Mouse (Mus musculus): ENCODE measurements around the gene Ptprt. TPM values are rescaled to one million over a fixed set of nuclear protein-coding genes. Genes with fewer than 3 reads are reported as not detected.

Ptprt gene
- polyA plus RNA-seq, 1 experiment = 0.39 TPM

DNA sequence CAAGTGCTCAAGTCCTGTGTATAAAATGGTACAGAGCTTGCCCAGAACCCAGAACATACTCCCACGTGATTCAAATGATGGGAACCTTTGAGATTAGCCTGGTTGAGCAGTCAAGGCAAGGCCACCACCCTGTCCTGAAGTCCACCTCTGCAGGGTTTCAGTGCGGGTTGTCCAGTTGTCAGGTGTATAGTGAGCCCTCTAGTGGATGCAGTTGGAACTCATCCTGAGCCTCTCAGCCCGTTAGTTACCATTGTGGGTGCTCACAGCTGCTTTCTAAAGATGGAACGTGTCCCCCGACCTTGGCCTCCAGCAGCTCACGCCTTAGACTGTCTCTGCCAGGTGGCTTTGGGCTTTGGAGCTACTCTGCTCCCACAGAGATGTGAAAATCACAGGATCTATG is 21.7 kb upstream of the Ptprt start:
- H3K36me3 ChIP-seq (ENCODE audit: control insufficient read depth, insufficient read depth, low read length) = no peaks in the 10 kb centered on the region
- 9% methylated on average over 6 of the region's 6 CpGs for WGBS
- peak; percentile 72; the same call in 1 of the 2 replicates for TF ChIP-seq CTCF (IDR thresholded peaks at IDR 0.05; ENCODE audit: extremely low read depth, insufficient read length, insufficient replicate concordance, low read depth, low read length)
- no peak for TF ChIP-seq POLR2A (IDR thresholded peaks at IDR 0.05; ENCODE audit: low read depth, low read length)
- H3K27me3 ChIP-seq (ENCODE audit: control insufficient read depth, insufficient read depth, low read length) = no peaks in the 10 kb centered on the region
- H3K27ac ChIP-seq (ENCODE audit: insufficient read depth, low read depth, low read length) = no peak overlapping the region
- no peaks in the 10 kb centered on the region for H3K4me1 ChIP-seq (ENCODE audit: control insufficient read depth, insufficient read depth, insufficient read length, low read length)
- H3K4me3 ChIP-seq (ENCODE audit: low read depth, low read length) = no peak overlapping the region

DNA sequence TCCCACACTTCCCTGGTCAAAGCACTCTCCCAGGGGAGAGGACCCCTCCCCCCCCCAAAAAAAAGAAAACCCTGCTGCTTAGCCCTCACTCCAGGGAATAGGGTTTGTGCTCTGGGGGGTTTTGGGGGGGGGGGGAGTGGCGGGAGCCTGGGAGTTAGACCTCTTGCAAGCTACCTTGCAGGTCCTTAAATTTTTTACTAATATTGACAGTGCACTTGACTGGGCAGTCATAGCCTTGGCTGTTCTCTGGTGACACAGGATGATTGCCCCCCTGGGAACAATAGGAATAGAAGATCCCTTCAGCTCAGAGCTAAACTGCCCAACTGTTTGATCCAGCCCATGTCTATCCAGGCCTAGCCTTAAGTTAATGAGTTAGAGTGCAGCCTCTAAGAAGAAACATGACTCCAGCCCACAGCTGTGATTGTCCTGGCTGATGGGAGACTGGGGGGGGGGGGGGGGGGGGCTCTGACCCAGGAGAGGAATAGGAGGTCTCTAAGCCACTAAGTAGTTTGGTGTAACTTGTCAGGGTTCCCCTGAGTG is 1.6 kb upstream of the Ptprt start:
- Histone ChIP-seq H3K27me3 (ENCODE audit: control insufficient read depth, insufficient read depth, low read length) (peaks cover 22% of the 10 kb centered on the region), H3K36me3 (ENCODE audit: control insufficient read depth, insufficient read depth, low read length) (no peaks in the 10 kb centered on the region), H3K27ac (ENCODE audit: insufficient read depth, low read depth, low read length) (no peak overlapping the region), H3K4me3 (ENCODE audit: low read depth, low read length) (no peak overlapping the region), H3K4me1 (ENCODE audit: control insufficient read depth, insufficient read depth, insufficient read length, low read length) (peaks cover 4% of the 10 kb centered on the region)
- no peak for TF ChIP-seq POLR2A (IDR thresholded peaks at IDR 0.05; ENCODE audit: low read depth, low read length)
- WGBS = 40% methylated on average over 1 of the region's 1 CpGs

DNA sequence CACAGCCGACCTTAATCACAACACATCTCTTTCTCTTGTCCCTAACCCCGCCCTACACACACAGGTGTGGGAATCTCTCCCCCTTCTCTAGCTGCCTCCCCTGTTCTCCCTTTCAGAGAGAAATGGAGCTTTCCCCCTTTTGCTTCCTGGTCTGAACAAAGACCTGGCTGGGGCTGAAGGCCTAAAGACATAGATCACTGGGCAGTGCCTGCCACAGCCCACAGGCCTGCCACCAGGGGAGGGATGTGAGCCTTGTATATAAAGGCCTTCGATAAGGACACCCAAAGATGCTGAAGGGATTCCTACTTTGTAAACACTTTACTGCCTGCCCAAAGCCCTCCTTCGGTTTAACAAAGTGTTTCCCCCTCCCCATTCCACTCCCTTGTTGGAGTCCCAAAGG is 786 bp upstream of the Ptprt start:
- Histone ChIP-seq H3K27me3 (ENCODE audit: control insufficient read depth, insufficient read depth, low read length) (peaks cover 22% of the 10 kb centered on the region), H3K4me3 (ENCODE audit: low read depth, low read length) (no peak overlapping the region), H3K27ac (ENCODE audit: insufficient read depth, low read depth, low read length) (no peak overlapping the region), H3K4me1 (ENCODE audit: control insufficient read depth, insufficient read depth, insufficient read length, low read length) (peaks cover 4% of the 10 kb centered on the region), H3K36me3 (ENCODE audit: control insufficient read depth, insufficient read depth, low read length) (no peaks in the 10 kb centered on the region)
- WGBS = 33% methylated on average over 4 of the region's 4 CpGs
- no peak for TF ChIP-seq POLR2A (IDR thresholded peaks at IDR 0.05; ENCODE audit: low read depth, low read length)
- TF ChIP-seq CTCF (IDR thresholded peaks at IDR 0.05; ENCODE audit: extremely low read depth, insufficient read length, insufficient replicate concordance, low read depth, low read length) = no peak

DNA sequence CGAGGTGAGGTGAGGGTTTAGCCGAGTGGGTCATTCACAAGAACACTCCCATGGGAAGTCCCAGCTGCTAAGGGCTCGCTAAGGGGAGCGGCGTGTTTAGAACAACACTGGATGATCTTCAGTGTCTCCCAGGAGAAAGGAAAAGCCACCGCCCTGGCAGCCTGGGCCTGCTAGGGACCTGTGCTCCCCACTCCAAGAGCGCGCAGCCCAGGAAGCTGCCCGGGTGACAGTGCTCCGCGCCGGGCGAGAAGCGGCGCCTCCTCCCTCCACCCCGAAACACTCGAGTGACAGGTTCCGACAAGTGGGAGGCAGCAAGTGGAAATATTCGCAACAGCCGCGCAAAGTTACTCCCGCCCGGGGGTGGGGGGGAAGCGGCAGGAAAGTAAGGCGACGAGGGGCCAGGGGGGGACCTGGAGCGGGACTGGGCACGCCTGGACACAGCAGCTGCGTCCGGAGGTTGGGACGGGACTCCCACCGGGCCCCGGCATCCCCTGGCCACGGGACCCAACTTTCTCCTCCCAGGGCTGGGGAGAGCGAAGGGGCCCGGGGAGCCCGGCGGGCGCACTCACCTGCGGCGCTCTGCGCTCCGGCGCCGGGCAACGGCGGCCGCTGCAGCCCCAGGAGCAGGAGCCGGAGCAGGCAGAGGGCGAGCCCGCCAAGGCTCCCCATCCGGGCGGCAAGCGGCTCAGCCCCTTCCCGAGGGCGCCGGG is 561 bp downstream of the Ptprt start:
- TF ChIP-seq POLR2A (IDR thresholded peaks at IDR 0.05; ENCODE audit: low read depth, low read length) (no peak), CTCF (IDR thresholded peaks at IDR 0.05; ENCODE audit: extremely low read depth, insufficient read length, insufficient replicate concordance, low read depth, low read length) (no peak)
- H3K27me3 ChIP-seq (ENCODE audit: control insufficient read depth, insufficient read depth, low read length) = peaks cover 22% of the 10 kb centered on the region
- H3K4me3 ChIP-seq (ENCODE audit: low read depth, low read length) = peak overlapping the region; percentile 44
- H3K27ac ChIP-seq (ENCODE audit: insufficient read depth, low read depth, low read length) = no peak overlapping the region
- no peaks in the 10 kb centered on the region for H3K36me3 ChIP-seq (ENCODE audit: control insufficient read depth, insufficient read depth, low read length)
- WGBS = 2% methylated on average over 56 of the region's 57 CpGs
- peaks cover 4% of the 10 kb centered on the region for H3K4me1 ChIP-seq (ENCODE audit: control insufficient read depth, insufficient read depth, insufficient read length, low read length)

DNA sequence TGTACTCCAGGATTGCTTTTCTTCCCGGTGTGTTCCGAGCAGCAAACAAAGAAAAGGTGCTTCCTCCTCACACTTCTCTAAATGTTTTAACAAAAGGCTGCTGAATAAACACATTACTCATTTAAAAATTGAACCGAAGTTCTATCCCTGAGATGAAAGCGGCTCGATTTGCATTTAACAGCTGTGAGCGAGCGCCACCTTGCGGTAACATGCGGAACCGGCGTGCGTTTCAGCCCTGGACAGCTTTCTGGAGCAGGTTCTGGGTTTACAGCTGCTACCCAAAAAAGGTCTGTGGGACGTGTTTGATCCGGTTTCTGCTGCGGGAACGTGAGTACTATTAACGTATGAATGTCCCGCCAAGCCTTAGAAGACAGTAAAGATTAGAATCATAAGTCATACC is 1.9 kb downstream of the Ptprt start:
- H3K27me3 ChIP-seq (ENCODE audit: control insufficient read depth, insufficient read depth, low read length) = peaks cover 22% of the 10 kb centered on the region
- no peaks in the 10 kb centered on the region for H3K36me3 ChIP-seq (ENCODE audit: control insufficient read depth, insufficient read depth, low read length)
- WGBS = under 1% methylated on average over 18 of the region's 18 CpGs
- H3K4me1 ChIP-seq (ENCODE audit: control insufficient read depth, insufficient read depth, insufficient read length, low read length) = peaks cover 4% of the 10 kb centered on the region
- TF ChIP-seq CTCF (IDR thresholded peaks at IDR 0.05; ENCODE audit: extremely low read depth, insufficient read length, insufficient replicate concordance, low read depth, low read length) (peak; percentile 91), POLR2A (IDR thresholded peaks at IDR 0.05; ENCODE audit: low read depth, low read length) (no peak)
- H3K4me3 ChIP-seq (ENCODE audit: low read depth, low read length) = no peak overlapping the region
- H3K27ac ChIP-seq (ENCODE audit: insufficient read depth, low read depth, low read length) = no peak overlapping the region

DNA sequence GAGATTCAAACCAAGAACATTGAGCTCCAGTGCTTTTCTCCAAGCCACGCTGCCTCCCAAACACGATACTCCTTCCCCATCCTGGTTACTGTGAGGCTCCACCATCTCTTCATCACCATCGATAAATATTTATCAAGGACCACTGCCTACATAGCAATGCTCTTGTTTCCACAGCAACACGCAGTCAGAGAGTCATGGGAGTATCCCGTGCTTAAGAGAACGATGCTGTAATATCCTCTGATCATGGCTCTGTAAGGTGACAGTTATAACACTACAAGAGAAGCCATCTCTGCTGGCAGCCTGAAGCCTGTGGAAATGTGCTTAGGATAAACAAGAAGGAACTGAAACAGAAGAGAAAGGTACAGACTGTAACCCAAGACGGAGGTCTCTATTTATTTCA is 3.4 kb downstream of the Ptprt start:
- Histone ChIP-seq H3K36me3 (ENCODE audit: control insufficient read depth, insufficient read depth, low read length) (no peaks in the 10 kb centered on the region), H3K27ac (ENCODE audit: insufficient read depth, low read depth, low read length) (no peak overlapping the region), H3K4me1 (ENCODE audit: control insufficient read depth, insufficient read depth, insufficient read length, low read length) (peaks cover 2% of the 10 kb centered on the region; the same call in 1 of the 2 replicates), H3K4me3 (ENCODE audit: low read depth, low read length) (no peak overlapping the region), H3K27me3 (ENCODE audit: control insufficient read depth, insufficient read depth, low read length) (peaks cover 22% of the 10 kb centered on the region)
- 50% methylated on average over 7 of the region's 7 CpGs for WGBS
- TF ChIP-seq CTCF (IDR thresholded peaks at IDR 0.05; ENCODE audit: extremely low read depth, insufficient read length, insufficient replicate concordance, low read depth, low read length) (no peak), POLR2A (IDR thresholded peaks at IDR 0.05; ENCODE audit: low read depth, low read length) (no peak)

DNA sequence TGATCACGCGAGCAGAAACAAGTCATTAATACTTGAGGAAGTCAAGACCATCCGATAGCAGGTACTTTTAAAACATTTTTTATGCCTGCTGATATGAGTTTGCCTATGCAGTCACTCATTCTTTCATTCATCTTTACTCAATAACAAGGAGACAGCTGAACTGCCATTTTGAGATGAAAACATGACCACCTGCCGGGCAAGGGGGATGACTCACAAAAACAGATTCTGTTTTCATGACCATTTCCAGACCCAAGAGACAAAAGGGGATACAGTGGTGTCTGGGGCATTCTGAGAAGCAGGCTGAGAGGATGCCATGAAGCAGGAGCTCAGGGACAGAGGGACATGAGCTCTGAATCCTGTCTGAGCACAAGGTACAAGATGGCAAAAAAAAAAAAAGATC is 6.5 kb downstream of the Ptprt start:
- no peak overlapping the region for H3K27ac ChIP-seq (ENCODE audit: insufficient read depth, low read depth, low read length)
- WGBS = 80% methylated on average over 4 of the region's 4 CpGs
- no peaks in the 10 kb centered on the region for H3K4me1 ChIP-seq (ENCODE audit: control insufficient read depth, insufficient read depth, insufficient read length, low read length)
- H3K27me3 ChIP-seq (ENCODE audit: control insufficient read depth, insufficient read depth, low read length) = peaks cover 4% of the 10 kb centered on the region; the same call in 1 of the 2 replicates
- H3K36me3 ChIP-seq (ENCODE audit: control insufficient read depth, insufficient read depth, low read length) = no peaks in the 10 kb centered on the region
- H3K4me3 ChIP-seq (ENCODE audit: low read depth, low read length) = no peak overlapping the region
- no peak for TF ChIP-seq CTCF (IDR thresholded peaks at IDR 0.05; ENCODE audit: extremely low read depth, insufficient read length, insufficient replicate concordance, low read depth, low read length)
- TF ChIP-seq POLR2A (IDR thresholded peaks at IDR 0.05; ENCODE audit: low read depth, low read length) = no peak
